Mouse (Mus musculus) cerebellum, adult 18-20 months (tissue): ENCODE data around the gene Prkag1.
"Not testable (repeated sequence)": the region's sequence is repeated elsewhere in the genome, so short reads cannot be mapped to it uniquely, and the experiment has no call there.

Source experiments
- DNase-seq, 2 experiments: peaks; one replicate each; pipeline ENCODE4 v3.0.0; 2021

Gene Prkag1

GRCm38 (mm10) chr15:98820937-98821336, 10.4 kb downstream of the Prkag1 start:
- no peak for DNase-seq

GRCm38 (mm10) chr15:98818171-98818570, 13.2 kb downstream of the Prkag1 start:
- no peak for DNase-seq

- DNase-seq = no peak
These were observed 18.4 kb downstream of the Prkag1 start for GRCm38 (mm10) chr15:98812741-98813424.

GRCm38 (mm10) chr15:98810212-98810611, 21.1 kb downstream of the Prkag1 start:
- DNase-seq = not testable (repeated sequence)

- no peak for DNase-seq
These were observed 21.9 kb downstream of the Prkag1 start, which contains the start of gene Ddn for GRCm38 (mm10) chr15:98809390-98809789. Gene Ddn, minus strand, starts transcription at chr15:98809490.

GRCm38 (mm10) chr15:98808651-98809134, 22.6 kb downstream of the Prkag1 start:
- DNase-seq = no peak

GRCm38 (mm10) chr15:98807895-98808650, 23.2 kb downstream of the Prkag1 start:
- DNase-seq = peak in 1 of 2 experiments; percentile 31

- DNase-seq = no peak
These were observed 24.2 kb downstream of the Prkag1 start for GRCm38 (mm10) chr15:98806809-98807770.

GRCm38 (mm10) chr15:98806071-98806808, 25.1 kb downstream of the Prkag1 start:
- DNase-seq = no peak

- peak; percentile 68 to 70 for DNase-seq
These were observed 25.8 kb downstream of the Prkag1 start for GRCm38 (mm10) chr15:98805324-98806040.

GRCm38 (mm10) chr15:98804054-98804453, 27.3 kb downstream of the Prkag1 start:
- DNase-seq = peak; percentile 88 to 94

- no peak for DNase-seq
These were observed 28.4 kb downstream of the Prkag1 start for GRCm38 (mm10) chr15:98802926-98803325.

- DNase-seq = peak; percentile 76 to 85
These were observed 31.9 kb downstream of the Prkag1 start for GRCm38 (mm10) chr15:98799396-98799795.

GRCm38 (mm10) chr15:98798903-98799302, 32.4 kb downstream of the Prkag1 start:
- DNase-seq = no peak

GRCm38 (mm10) chr15:98797835-98798492, 33.4 kb downstream of the Prkag1 start:
- DNase-seq = no peak

GRCm38 (mm10) chr15:98796803-98797595, 34.3 kb downstream of the Prkag1 start:
- no peak for DNase-seq

- DNase-seq = no peak
These were observed 38.1 kb downstream of the Prkag1 start for GRCm38 (mm10) chr15:98793141-98793698.

GRCm38 (mm10) chr15:98792233-98793020, 38.9 kb downstream of the Prkag1 start:
- no peak for DNase-seq

GRCm38 (mm10) chr15:98791771-98792170, 39.5 kb downstream of the Prkag1 start:
- no peak for DNase-seq
